Mouse (Mus musculus) left cerebral cortex, adult 6 months (tissue): ENCODE results near the gene Exoc6. TPM values are rescaled to one million over a fixed set of nuclear protein-coding genes. Genes with fewer than 3 reads are reported as not detected.

Experiments used
- long read RNA-seq, 2 experiments: library from polyadenylated mRNA; unstranded; transcript quantifications; one replicate each; pipeline ENCODE4 v2.0.0; 2019 to 2020
- polyA plus RNA-seq: library from polyadenylated mRNA; unstranded; fragments of <200 nt; fragmentation: Nextera tagmentation; gene quantifications from 2 replicates; pipeline ENCODE4 v1.2.3, GENCODE M21; 2021

Gene Exoc6
- polyA plus RNA-seq, result 23.2 and 26.7 TPM in 2 replicates
- long read RNA-seq, experiment 1, transcript Exoc6-201 (22 exons, 3,543 nt), result major isoform, 294 of 356 reads
- long read RNA-seq, experiment 1, partial matches to known transcripts, result 29 of 356 reads
- long read RNA-seq, experiment 1, other reads (novel, unspliced or antisense), result 33 of 356 reads
- long read RNA-seq, experiment 2, transcript Exoc6-201 (22 exons, 3,543 nt), result major isoform, 31 of 47 reads
- long read RNA-seq, experiment 2, partial matches to known transcripts, result 11 of 47 reads
- long read RNA-seq, experiment 2, other reads (novel, unspliced or antisense), result 5 of 47 reads

GRCm38 (mm10) chr19:37550101-37551039, at the start of gene Exoc6:
TSS of gene Exoc6 (plus strand) at chr19:37550418.

GRCm38 (mm10) chr19:37685281-37685680, 135.1 kb downstream of the Exoc6 start, which contains the start of gene Cyp26c1:
TSS of gene Cyp26c1 (plus strand) at chr19:37685581.

GRCm38 (mm10) chr19:37697651-37698272, 147.5 kb downstream of the Exoc6 start, which contains the start of gene Cyp26a1:
TSS of gene Cyp26a1 (plus strand) at chr19:37697798.

Other genes starting within 250 kb of the Exoc6 start
- 19.1 and 30.3 TPM in 2 replicates for gene Ide, start 212.6 kb upstream of the Exoc6 start, polyA plus RNA-seq
- gene Kif11, start 174.0 kb upstream of the Exoc6 start, polyA plus RNA-seq, result 0.20 and 0.28 TPM in 2 replicates
- gene Hhex, start 115.6 kb upstream of the Exoc6 start, polyA plus RNA-seq, result 1.1 and 2.2 TPM in 2 replicates
- not detected in 2 replicates for gene Cyp26c1, start 135.2 kb downstream of the Exoc6 start, polyA plus RNA-seq
- 0.18 and 0.74 TPM in 2 replicates for gene Cyp26a1, start 147.4 kb downstream of the Exoc6 start, polyA plus RNA-seq